Mouse (Mus musculus): ENCODE measurements around the gene Elobl.

Gene Elobl

DNA sequence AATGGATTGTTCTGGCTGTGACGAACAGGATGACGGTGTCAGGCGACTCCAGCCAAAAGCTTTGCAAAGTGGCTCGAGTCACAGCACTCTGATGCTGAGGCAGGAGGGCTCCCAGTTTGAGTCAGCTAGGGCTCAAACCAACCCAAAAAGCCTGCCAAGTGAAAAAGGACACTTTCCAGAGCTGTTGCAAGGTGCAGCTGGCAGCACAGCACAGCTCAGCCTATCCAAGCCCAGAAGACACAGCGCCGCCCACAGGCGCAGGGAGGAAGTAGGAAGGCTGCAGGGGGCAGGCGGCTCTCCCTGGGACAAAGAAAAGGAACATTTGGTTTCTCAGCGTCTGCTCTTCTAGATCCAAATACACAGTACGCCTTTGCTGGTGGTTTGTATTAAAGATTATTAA is 19.9 kb upstream of the Elobl start:
- DNase-seq, result peak in 1 of 2 experiments; percentile 22

DNA sequence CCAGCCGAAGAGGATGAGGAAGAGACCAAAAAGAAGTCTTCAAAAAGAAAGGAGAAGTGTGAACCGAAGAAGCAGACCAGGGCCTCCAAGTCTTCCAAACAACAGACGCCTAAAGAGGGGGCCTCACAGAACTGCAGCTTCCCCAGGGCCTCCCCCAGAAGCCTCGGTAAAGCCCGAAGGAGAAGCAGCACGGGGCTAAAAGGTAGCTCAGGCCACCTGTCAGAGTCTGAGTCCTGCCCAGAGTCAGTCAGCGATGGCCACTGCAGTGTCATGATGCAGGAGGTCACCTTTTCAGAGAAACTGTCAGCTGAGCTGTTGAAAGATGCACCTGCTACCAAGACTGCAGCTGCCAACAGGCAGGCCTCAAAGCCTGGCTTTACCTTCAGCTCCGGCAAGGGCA is 14.6 kb upstream of the Elobl start:
- peak in 1 of 2 experiments; percentile 26 for DNase-seq

DNA sequence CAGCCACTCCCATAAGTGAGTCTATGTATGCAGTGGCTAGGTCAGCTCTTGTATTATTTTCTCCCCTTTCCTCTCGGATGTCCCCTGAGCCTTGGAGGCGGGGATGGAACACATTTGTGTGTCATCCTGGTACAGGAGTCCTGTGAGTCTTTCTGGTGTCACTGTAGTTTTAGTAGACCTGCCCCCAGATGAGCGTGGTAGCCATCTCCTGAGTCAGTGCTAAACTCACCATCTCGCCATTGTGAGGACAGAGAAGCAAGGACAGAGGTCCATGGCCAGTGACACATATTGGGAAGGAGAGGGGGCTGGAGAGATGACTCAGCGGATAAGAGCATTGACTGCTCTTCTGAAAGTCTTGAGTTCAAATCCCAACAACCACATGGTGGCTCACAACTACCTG is 10.5 kb upstream of the Elobl start:
- DNase-seq, result peak in 1 of 2 experiments; percentile 11

DNA sequence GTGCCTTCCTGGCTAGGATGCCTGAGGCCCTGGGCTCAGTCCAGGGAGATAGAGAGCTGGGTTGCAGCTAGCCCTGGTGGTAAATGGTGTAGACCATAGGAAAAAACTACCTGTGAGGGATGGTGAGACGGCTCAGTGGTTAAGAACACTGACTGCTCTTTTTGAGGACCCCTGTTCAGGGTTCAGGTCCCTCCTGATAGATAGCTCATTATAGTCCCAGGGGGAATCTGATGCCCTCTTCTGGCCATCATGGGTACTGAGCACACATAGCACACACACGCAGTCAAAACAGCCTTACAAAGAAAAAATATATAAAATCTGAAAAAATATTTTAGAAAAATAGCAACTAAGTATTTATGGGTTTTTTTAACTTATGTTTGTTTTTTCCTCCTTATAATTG is 9.6 kb upstream of the Elobl start:
- peak; percentile 26 to 29 for DNase-seq

DNA sequence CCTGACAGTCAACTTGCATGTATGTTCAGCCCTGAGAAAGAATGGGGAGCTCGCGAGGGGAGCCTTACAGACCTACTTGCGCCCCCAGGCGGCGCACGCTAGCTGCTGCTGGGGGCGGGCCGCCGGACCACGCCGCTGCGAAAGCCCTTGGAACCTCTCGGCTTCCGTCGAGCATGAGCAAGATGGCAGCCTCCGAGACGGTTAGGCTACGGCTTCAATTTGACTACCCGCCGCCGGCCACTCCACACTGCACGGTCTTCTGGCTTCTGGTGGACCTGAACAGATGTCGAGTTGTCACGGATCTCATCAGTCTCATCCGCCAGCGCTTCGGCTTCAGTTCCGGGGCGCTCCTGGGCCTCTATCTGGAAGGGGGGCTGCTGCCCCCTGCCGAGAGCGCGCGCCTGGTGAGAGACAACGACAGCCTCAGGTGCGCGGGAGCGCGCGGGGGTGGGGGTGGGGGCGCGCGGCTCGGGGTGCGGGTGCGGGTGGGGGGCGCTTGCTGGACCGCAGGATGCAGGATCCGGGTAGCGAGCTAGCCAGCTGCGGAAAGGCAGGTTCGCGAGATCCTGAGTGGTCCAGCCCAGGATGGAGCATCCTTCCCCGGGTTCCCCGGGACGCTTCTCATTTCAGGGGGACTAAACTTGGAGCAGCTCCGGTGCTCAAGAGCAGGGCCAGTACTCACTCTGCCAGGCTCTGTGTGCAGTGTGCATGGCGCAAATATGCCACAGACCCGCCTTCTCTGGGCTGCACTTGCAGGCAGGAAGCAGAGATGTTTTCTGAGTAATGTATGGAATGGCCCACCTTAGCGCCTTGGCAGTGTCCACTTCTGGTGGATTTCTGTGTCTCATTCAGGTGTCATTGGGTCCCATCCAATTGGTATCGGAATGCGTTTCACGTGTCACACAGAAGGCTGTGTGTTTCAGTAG is 7.3 kb upstream of the Elobl start:
- DNase-seq, result peak; percentile 95 to 96

DNA sequence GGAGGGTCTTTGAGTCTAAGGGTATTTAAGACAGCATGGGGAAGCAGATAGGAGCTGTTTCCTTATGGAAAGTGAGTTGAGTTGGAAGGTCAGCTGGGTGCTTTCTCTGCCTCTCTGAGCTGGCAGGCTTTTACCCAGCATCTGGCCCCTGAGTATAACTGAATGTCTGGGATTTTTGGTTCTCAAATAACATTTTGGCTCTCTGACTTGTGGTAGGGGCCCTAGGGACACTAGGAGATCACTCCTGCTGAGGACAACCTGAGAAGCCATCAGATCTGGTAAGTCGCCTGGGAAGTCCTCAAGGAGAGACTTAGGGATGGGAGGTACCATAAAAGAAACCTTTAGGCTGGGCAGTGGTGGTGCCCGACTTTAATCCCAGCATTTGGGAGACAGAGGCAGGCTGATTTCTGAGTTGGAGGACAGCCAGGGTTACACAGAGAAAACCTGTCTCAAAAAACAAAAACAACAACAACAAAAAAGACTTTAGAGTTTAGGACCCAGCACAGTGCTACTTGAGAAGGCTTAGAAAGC is 3.5 kb upstream of the Elobl start, which contains the start of gene Coil:
Gene Coil, plus strand, starts transcription at position 51 of the 531 bp plus-strand sequence.
- DNase-seq, result peak; percentile 23 to 43

DNA sequence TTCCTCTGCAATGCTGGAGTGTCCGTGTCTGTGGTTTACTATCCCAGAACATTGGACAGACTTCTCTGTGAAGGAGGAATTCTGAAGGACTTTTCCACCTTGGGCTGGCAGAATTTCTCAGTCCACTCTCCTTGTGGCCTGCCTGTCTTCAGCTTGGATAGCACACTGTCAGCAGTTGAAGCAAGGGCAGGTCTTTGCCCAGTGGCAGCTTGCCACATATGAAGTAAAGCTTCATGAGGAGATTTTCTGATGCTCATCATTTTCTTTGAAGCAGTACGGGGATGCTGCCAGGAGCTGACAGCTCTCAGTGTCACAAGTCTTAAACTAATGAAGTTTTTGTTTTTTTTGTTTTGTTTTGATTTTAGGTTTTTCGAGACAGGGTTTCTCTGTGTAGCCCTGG is 7.9 kb downstream of the Elobl start:
- peak; percentile 71 to 84 for DNase-seq

DNA sequence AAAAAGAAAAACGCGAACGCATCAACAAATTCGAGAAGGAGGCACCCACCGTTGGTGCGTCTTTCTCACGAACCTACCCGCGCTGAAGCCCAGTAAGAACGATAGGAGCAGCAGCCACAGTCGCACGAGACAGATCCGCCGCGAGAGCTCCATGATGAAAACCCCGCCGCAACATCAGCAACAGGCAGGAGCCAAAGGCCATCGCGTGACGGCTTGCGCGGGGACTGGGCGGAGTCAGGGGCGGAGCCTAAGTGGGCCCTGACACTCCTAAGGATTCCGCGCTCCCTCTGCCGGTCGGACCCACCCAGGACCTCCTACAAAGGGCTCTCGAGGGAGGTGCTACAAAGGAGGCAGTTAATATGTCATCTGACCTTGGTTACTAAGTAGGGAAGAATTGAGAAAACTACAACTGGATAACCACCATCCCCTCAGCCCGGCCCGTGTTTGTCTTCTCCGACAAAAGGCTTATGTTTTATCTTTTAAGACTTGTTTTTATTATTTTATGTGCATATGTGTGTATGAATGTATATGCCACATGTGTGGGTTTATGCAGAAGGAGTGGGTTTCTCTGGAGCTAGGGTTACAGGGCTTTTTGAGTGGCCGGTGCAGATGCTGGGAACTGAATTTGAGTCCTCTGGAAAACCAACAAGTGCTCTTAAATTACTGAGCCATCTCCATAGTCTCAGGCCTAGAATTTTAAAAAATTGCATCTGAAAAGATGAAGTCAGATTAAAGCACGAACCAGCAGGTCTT is 11.3 kb downstream of the Elobl start, which contains the start of gene Scpep1:
Gene Scpep1, minus strand, starts transcription at position 249 of the 753 bp plus-strand sequence.
- peak; percentile 99 to 100 for DNase-seq

DNA sequence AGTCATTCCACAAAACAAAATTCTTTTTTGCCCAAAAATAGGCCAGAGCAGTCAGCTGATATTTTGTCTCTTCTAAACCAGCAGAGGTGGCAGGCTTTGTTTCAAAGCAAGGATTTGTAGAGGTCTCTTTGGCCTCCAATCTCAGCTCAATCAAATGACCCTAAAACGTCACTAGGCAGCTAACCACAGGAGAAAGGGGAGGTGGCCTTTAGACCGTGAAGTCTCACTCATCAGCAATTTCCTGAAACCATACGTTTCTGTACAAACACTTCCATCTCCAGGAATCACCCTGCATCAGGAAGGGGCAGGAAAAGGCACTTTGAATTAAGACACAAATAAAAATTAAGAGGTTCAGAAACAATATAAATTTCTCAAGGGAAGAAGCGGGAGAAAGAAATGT is 11.9 kb downstream of the Elobl start:
- peak; percentile 28 to 52 for DNase-seq

DNA sequence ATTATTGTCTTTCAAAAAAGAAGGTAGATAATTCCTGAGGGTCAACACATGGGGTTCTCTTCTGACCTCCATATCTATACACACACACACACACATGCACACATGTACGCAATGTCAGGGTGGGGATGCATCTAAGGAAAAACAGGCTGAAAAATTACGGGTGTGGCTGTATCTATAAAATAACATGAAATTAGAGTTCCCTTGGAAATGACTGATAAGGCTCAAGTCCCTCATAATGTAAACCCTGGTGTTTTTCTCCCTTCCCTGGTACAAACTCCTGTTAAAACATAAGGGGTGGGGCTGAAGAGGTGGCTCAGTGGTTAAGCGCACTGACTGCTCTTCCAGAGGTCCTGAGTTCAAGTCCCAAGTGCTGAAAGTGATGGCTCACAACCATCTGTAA is 13.1 kb downstream of the Elobl start:
- DNase-seq, result no peak

DNA sequence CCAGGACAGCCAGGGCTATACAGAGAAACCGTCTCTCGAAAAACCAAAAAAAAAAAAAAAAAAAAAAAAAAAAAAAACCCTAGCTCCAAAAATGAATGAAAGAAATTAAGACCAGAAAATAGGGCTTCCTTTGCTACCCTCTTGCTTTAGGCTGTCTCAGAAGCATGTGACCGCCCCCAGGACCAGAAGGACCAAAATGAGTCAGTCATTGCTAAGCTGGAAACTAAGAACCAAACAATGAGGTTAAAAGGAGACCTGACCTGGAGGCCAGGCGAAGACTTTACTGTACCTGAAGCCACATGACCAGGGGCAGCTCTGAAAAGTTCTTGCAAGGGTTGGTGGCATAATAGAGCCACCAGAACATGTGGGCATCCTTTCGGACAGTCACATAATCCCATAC is 14.6 kb downstream of the Elobl start:
- DNase-seq, result no peak

DNA sequence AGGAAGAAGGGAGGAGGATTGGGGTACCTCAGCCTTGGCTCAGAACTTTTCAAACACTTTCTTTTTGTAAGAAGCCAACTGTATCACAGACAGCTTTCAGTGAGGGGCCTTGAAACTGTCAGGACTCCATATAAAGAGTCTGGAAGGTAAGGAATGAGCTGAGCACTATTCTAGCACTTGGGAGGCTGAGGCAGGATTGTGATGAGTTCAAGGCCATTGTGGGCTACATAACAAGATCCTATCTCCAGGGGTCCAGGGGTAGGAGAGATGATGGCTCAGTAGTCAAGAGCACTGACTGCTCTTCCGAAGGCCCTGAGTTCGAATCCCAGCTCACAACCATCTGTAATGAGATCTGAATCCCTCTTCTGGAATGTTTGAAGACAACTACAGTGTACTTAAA is 15.2 kb downstream of the Elobl start:
- DNase-seq, result no peak

DNA sequence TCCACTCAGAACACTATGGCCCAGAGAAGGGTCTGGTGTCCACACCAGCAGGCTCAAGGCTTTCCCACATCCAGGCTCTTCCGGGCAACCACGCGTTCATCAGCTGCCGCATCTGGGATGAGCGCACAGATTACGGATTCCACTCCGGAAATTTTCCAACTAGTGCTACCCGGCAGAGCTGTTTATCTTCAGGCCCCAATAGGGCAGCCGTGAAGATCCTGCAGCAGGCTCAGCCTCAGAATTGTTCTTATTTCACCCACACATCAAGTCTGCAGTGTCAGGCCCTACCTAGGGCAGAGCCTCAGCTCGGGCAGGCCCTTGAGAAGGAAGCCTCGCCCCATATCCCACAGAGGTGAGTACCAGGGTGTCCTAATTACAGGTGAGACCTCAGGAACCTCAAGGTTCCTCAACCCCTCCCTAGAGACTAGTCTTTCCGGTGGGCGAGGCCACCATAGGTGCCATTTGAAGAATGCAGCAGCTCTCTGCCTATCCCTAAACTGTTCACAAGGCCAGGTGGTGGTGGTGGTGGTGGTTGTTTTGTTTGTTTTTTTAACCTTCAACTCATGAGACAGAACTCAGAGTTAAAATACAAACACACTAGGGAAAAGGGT is 16.0 kb downstream of the Elobl start:
- DNase-seq, result no peak

DNA sequence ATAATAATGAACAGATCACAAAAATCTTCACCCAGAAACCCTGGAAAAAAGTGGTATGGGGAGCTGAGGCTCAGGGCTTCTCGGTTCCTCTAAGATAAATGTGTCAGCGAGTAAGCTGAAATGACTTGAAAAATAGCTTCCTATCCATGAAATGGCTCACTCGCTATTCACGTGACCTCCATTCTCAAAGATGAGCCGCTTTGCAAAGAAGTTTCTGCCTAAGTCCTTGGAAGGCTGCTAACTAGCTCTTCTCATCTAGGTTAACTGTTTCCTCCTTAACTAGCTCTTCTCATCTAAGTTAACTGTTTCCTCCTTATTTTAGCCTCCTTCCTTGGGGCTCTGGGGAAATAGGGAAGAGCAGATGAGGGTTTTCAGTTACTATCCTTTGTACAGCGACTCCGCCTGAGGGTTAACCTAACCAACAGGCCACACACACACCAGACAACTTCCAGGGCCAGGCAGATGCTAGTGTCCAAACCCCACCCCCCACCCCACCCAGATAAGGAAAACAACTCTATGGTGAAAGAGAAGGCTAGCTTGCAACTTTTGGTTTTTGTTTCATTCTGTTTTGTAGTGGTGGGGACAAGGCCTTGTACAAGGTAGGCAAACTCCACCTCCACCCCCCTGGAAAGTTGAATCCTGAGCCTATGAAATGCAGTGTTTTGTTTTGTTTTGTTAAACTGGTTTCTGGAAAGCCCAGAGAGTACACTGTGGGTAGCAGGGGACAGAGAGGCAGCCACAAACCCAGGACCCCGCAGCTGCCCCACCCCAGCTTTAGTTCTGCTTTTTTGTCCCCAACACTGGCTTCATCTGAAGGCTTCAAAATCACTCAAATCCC is 16.7 kb downstream of the Elobl start:
- DNase-seq, result no peak

DNA sequence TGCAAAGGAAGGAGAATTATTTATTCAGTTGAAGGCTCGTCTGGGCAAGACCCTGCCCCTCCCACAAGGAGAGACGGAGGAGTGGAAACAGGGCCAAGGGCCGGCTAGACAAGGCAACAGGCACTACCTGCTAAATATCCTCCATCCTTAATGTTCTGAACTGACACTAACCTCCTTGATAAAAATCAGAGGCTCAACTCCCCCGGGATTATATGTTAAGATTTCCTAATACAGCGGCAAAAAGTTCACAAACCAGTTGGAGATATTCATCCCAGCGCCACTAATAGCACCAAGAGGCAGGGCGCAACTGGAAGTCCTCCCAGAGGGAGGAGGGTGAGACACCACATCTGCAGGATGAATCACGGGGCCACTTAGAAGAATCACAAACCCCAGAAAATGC is 17.8 kb downstream of the Elobl start:
- no peak for DNase-seq

DNA sequence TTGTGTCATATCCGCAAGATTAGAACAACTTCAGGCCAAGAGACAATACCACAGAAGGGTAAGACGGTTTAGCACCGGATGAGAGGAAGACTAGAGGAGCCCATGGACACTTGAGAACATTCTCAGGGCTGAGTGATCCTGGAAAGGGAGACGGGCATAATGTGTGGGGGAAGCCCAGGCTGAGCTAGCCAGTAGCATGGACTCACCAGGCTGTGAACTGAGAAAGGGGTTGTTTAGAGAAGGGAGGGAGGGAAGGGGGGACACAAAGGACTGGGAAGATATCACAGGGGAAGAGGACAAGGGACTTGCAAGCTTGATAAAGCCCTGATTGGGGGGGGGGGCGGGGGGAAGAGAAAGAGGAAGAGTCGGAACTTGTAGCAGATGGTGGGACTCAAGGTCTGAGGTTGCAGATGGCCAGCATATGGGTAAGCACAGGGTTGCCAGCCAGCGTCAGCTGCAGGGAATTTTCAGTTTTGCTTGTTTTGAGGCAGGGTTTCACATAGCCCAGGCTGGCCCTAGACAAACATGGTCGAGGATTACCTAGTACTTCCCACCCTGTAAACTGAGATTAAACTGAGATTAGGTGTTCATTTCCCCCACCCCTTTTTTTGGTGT is 20.7 kb downstream of the Elobl start:
- no peak for DNase-seq

DNA sequence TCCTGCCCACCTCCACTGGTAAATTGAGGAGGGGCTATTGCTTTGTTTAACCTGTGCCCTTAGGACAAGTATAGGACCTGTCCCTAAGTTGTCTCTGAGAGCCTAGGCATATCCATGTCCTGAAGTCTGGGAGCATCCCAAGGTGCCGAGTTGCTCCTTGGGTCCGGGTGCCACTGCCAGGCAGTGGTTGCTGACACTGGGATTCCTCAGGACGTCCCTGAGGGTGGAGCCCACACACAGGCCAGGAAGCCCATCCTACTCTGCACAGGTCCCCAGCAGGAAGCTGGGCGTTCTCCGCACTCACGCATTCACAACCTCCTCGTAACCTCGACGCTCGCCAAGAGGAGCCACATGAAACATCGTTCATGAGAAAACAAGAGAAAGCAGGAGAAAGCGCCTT is 25.2 kb downstream of the Elobl start:
- no peak for DNase-seq

DNA sequence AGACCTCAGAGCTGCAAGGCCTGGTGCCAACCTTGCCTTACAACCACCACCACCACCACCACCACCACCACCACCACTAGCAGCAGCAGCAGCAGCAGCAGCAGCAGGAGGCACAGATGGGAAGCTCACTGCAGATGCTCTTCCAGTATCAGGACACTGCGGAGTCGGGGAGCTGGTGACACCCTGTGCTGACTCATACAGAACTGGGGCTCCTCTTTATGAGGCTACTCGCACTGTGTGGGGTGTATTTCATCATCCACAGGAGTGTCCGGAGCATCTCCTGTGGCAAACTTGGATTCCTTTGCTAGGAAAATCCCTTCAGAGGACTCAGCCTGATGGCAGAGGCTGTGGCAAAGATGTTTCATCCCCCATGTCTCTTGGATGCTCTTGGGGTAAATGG is 27.1 kb downstream of the Elobl start:
- DNase-seq, result no peak

DNA sequence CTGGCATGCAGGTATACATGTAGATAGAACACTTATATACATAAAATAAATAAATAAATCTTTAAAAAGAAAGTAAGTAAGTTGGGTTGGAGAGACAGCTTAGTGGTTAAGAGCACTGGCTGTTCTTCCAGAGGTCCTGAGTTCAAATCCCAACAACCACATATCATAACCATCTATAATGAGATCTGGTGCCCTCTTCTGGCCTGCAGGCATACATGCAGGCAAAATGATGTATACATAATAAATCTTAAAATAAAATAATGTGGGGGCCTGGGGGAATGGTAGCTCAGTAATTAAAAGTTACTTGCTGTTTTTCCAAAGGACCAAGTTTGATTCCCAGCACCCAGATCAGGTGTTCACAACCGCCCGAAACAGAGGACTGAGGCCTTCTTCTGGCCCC is 28.0 kb downstream of the Elobl start:
- DNase-seq, result no peak

DNA sequence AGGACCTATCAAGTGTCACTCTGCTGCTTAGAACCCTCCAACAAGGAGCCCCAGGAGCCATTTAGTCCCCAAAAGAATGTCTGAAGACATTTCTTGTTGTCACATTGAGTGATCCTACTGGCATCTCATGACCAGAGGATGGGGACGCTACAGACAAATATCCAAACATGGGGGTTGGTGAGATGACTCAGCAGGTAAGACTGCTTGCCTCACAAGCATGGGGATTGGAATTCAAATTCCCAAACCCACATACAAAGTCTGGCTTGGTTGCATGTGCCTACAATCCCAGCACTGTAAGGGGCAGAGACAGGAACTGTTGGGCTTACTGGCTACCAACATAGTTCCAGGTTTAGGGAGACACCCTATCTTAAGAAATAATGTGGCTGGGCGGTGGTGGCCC is 28.8 kb downstream of the Elobl start:
- no peak for DNase-seq

DNA sequence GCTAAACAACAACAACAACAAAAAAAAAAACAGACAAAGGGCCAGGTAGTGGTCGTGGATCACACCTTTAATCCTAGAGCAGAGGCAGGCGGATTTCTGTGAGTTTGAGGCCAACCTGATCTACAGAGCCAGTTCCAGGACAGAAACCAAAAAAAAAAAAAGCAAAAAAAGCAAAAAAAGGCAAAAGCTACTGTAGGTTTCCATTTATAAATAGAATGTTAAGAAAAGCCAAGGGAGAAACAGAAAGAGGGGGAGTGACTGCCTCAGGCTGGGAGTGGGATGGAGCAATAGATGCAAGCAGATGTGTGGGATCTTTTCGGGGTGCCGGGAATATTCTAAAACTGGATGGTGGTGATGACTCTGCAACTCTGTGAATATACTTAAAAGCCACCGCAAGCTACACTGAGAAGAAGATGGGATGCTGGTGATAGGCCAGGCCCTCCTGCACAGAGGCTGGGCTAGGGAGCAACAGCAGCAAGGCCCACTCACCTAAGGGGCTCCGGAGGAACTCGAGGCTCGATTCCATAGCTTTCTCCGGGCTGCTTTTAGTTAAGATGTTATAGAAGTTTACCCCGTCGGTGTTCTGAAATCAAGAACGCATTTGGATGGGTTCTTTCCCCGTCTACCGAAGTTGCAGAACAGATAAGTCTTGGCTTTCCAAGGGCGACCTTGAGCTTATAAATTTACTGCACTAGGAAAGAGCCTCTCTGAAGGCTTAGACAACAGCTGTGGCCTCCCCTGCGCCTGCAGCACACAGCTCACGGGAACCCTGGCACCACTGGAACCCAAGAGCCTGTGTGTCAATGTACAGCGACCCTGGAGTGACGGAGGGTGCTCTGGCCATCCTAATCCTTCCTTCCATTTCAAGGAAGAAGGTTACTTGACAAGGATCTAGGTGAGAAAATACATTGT is 32.4 kb downstream of the Elobl start:
- no peak for DNase-seq
